In genomic region chr7:112375900-112376299, GRCm38 (mm10) we compare ENCODE assay signal across 12 mouse cellular contexts. TPM values are rescaled to one million over a fixed set of nuclear protein-coding genes. Genes with fewer than 3 reads are reported as not detected.
A peak's percentile ranks its signal among the peaks of the same experiment; 100 is the strongest.
DNase-seq lines count a peak whose midpoint lies in the region; ATAC-seq and TF ChIP-seq lines count a peak whose summit lies in the region.
"Had no signal": no experiment of that assay in that cellular context is flagged by ENCODE, and none has a peak within 500 bp of the region (broad histone marks: within the 10 kb centered on the region; RNA-seq: fewer than 3 reads in every experiment).

No protein-coding gene starts in this region.

- peak overlapping the region; percentile 89 for H3K27ac ChIP-seq in kidney, embryonic 16.5 days (ENCODE audit: low read length)
- H3K27ac ChIP-seq: hindbrain, embryonic 12.5 days; midbrain, embryonic 15.5 days had no signal

- H3K4me2 ChIP-seq in kidney, embryonic 16.5 days (replicated peaks; ENCODE audit: low read depth, low read length): no peak overlapping the region
- H3K4me2 ChIP-seq: hindbrain, embryonic 12.5 days; midbrain, embryonic 15.5 days had no signal

- ATAC-seq in kidney, embryonic 16.5 days (ENCODE audit: low FRiP score, low TSS enrichment): peak; percentile 52; the same call in 1 of the 2 replicates
- peak; percentile 73 for ATAC-seq in Patski
- ATAC-seq: midbrain, embryonic 15.5 days had no signal

- no peaks in the 10 kb centered on the region for H3K36me3 ChIP-seq in kidney, embryonic 16.5 days (ENCODE audit: insufficient read depth, low read length)
- H3K36me3 ChIP-seq: hindbrain, embryonic 12.5 days; midbrain, embryonic 15.5 days had no signal

- POLR2A ChIA-PET in Patski (lab: Charles Lee): interaction anchor here (0.6 to 0.7 kb wide), 2 partner anchors 150 to 831 kb away, joined by 3 to 4 read pairs; no protein-coding TSS in a partner anchor

- CTCF ChIA-PET in Patski (lab: Charles Lee): interaction anchor here (0.9 to 1.2 kb wide), 5 partner anchors 23 to 756 kb away, joined by 3 to 5 read pairs (median 3); no protein-coding TSS in a partner anchor

- peaks cover 49% of the 10 kb centered on the region for H3K4me1 ChIP-seq in kidney, embryonic 16.5 days (ENCODE audit: insufficient read depth, low read length)
- H3K4me1 ChIP-seq: hindbrain, embryonic 12.5 days; midbrain, embryonic 15.5 days had no signal

- 53% methylated on average over 5 of the region's 5 CpGs for WGBS in kidney, embryonic 16.5 days

- in situ Hi-C loops in Patski (cut with MboI; ENCODE audit: low pct_unique_long_range_greater_than_20kb): loop anchor here (10.0 to 25.0 kb wide), 2 partner anchors 759 to 886 kb away; no protein-coding TSS in a partner anchor

- no peak for TF ChIP-seq CTCF in Patski (IDR thresholded peaks at IDR 0.05)

- DNase-seq in kidney, postnatal 25 days: no peak
- DNase-seq in Patski (ENCODE audit: low read depth, low spot score): peak; percentile 78
- DNase-seq in fibroblast of lung, adult 2 months (ENCODE audit: low read depth): peak; percentile 56
- peak; percentile 36 for DNase-seq in lung, postnatal 36 days
- DNase-seq in layer of hippocampus, adult 11-12 months (ENCODE audit: low spot score): no peak
- no peak for DNase-seq in layer of hippocampus, postnatal 36 days
- DNase-seq in gastrocnemius, postnatal 10 days: no peak

- no peak overlapping the region for H3K9ac ChIP-seq in kidney, embryonic 16.5 days (replicated peaks; ENCODE audit: low read length)
- H3K9ac ChIP-seq: hindbrain, embryonic 12.5 days; midbrain, embryonic 15.5 days had no signal

- H3K9me3 ChIP-seq in kidney, embryonic 16.5 days (ENCODE audit: low read length): no peaks in the 10 kb centered on the region
- H3K9me3 ChIP-seq: hindbrain, embryonic 12.5 days; midbrain, embryonic 15.5 days had no signal

- H3K4me3 ChIP-seq in kidney, embryonic 16.5 days (ENCODE audit: low read length): no peak overlapping the region
- H3K4me3 ChIP-seq: erythroblast, embryonic 14.5 days; hindbrain, embryonic 12.5 days; midbrain, embryonic 15.5 days had no signal

- H3K27me3 ChIP-seq in kidney, embryonic 16.5 days (ENCODE audit: insufficient read depth, low read length): no peaks in the 10 kb centered on the region
- H3K27me3 ChIP-seq in Patski: no peaks in the 10 kb centered on the region
- H3K27me3 ChIP-seq: hindbrain, embryonic 12.5 days; midbrain, embryonic 15.5 days had no signal

RNA-seq across cellular contexts. Expression of gene Parva, which starts 51.4 kb away (rescaled TPM):
- 120 and 126 TPM in 2 replicates for polyA plus RNA-seq in kidney, embryonic 16.5 days (2015; fragmentation: Nextera tagmentation; extraction: Ambion mirVana)
- 138 TPM for polyA plus RNA-seq in Patski (2021)
- total RNA-seq in layer of hippocampus, postnatal 36 days (2021): 10 to 100 TPM; 49.3 to 50.9 TPM
- 10 to 100 TPM; 49.1 to 53.7 TPM for total RNA-seq in gastrocnemius, postnatal 10 days (2021)
- total RNA-seq: MEL had no signal

Comparison
In these comparisons a context has a peak if more than half of its experiments do, and no peak if none do; other contexts are left out.
1. DNase-seq: peak in Patski (single experiment), fibroblast of lung, adult 2 months (single experiment) and lung, postnatal 36 days (single experiment); none in kidney, postnatal 25 days (0 of 2), layer of hippocampus, adult 11-12 months (single experiment), layer of hippocampus, postnatal 36 days (0 of 2) and gastrocnemius, postnatal 10 days (single experiment).